Mouse (Mus musculus) kidney, embryonic 16.5 days (tissue): Measurements from ENCODE around the gene Olfr310. TPM values are rescaled to one million over a fixed set of nuclear protein-coding genes. Genes with fewer than 3 reads are reported as not detected.

Experiments used
- ATAC-seq: fragments of 200-750 bp; cut with Nextera tagmentation; 2 replicates; pipeline ENCODE4 v1.8.0; 2017; ENCODE audit warnings: moderate TSS enrichment; ENCODE audit not compliant: low FRiP score, low TSS enrichment
- H3K27ac ChIP-seq: fragments of 300-500 bp; sonication (generic); 2 replicates; pipeline ENCODE4 v1.5.1; 2014; ENCODE audit warnings: low read length
- H3K27me3 ChIP-seq: fragments of 300-500 bp; sonication (generic); 2 replicates; pipeline ENCODE4 v1.6.1; 2014; ENCODE audit warnings: low read length, control low read depth, mixed read lengths; ENCODE audit not compliant: insufficient read depth
- H3K36me3 ChIP-seq: fragments of 300-500 bp; sonication (generic); 2 replicates; pipeline ENCODE4 v1.6.1; 2014; ENCODE audit warnings: low read length, control low read depth, mixed read lengths; ENCODE audit not compliant: insufficient read depth
- H3K4me1 ChIP-seq: fragments of 300-500 bp; sonication (generic); 2 replicates; pipeline ENCODE4 v1.6.1; 2014; ENCODE audit warnings: low read length, control low read depth, mixed read lengths; ENCODE audit not compliant: insufficient read depth
- H3K4me2 ChIP-seq: fragments of 300-500 bp; sonication (generic); replicated peaks from 2 replicates; pipeline ENCODE4 v1.6.1; 2014; ENCODE audit warnings: low read depth, low read length
- H3K4me3 ChIP-seq: fragments of 300-500 bp; sonication (generic); 2 replicates; pipeline ENCODE4 v1.5.1; 2014; ENCODE audit warnings: mild to moderate bottlenecking, low read length
- H3K9ac ChIP-seq: fragments of 300-500 bp; sonication (generic); replicated peaks from 2 replicates; pipeline ENCODE4 v1.6.1; 2014; ENCODE audit warnings: low read length
- H3K9me3 ChIP-seq: fragments of 300-500 bp; sonication (generic); 2 replicates; pipeline ENCODE4 v1.6.1; 2016; ENCODE audit warnings: low read length, control low read depth
- WGBS: fragments of 180-500 bp; shearing (Covaris S2); extraction: QIAGEN DNeasy Blood & Tissue Kit; methylation state at CpG from one replicate; pipeline ENCODE4 v1.1.7; 2014; 5-methylcytosine and 5-hydroxymethylcytosine counted together
- microRNA-seq: library from miRNA; unstranded; fragments of <30 nt; microRNA quantifications from one replicate; pipeline ENCODE4, GENCODE M21; 2016
- polyA plus RNA-seq: library from polyadenylated mRNA; unstranded; fragments of >200 nt; fragmentation: Nextera tagmentation; extraction: Ambion mirVana; gene quantifications from 2 replicates; pipeline ENCODE4 v1.2.1, GENCODE M21; 2015

Olfr310 gene
- not detected in 2 replicates for polyA plus RNA-seq

GRCm38 (mm10) chr7:86277072-86277471 is at the start of gene Olfr310:
Gene Olfr310, minus strand, starts transcription at chr7:86277172.
- Histone ChIP-seq H3K36me3 (no peaks in the 10 kb centered on the region), H3K4me3 (no peak within 1 kb of the TSS), H3K27ac (no peak within 1 kb of the TSS), H3K4me2 (no peak within 1 kb of the TSS), H3K9ac (no peak within 1 kb of the TSS), H3K27me3 (no peaks in the 10 kb centered on the region), H3K9me3 (no peaks in the 10 kb centered on the region), H3K4me1 (no peaks in the 10 kb centered on the region)
- 78% methylated on average over 1 of the region's 1 CpGs for WGBS
- no peak for ATAC-seq

- no peak for ATAC-seq
- Histone ChIP-seq H3K27me3 (no peaks in the 10 kb centered on the region), H3K9me3 (no peaks in the 10 kb centered on the region), H3K4me3 (no peak within 1 kb of the TSS), H3K9ac (no peak within 1 kb of the TSS), H3K4me2 (no peak within 1 kb of the TSS), H3K27ac (no peak within 1 kb of the TSS), H3K36me3 (no peaks in the 10 kb centered on the region), H3K4me1 (no peaks in the 10 kb centered on the region)
These were observed 48.6 kb upstream of the Olfr310 start, which contains the start of gene Olfr308 for GRCm38 (mm10) chr7:86325530-86325929. Gene Olfr308, minus strand, starts transcription at chr7:86325630.

GRCm38 (mm10) chr7:86321323-86321722 is 44.4 kb upstream of the Olfr310 start:
- Histone ChIP-seq H3K9ac (no peak overlapping the region), H3K36me3 (no peaks in the 10 kb centered on the region), H3K4me1 (no peaks in the 10 kb centered on the region), H3K27me3 (no peaks in the 10 kb centered on the region), H3K4me3 (no peak overlapping the region), H3K27ac (no peak overlapping the region), H3K9me3 (no peaks in the 10 kb centered on the region), H3K4me2 (no peak overlapping the region)
- 93% methylated on average over 2 of the region's 2 CpGs for WGBS
- ATAC-seq = no peak

GRCm38 (mm10) chr7:86313608-86314007 is 36.6 kb upstream of the Olfr310 start, which contains the start of gene Olfr309:
Gene Olfr309, minus strand, starts transcription at chr7:86313708.
- Histone ChIP-seq H3K9me3 (no peaks in the 10 kb centered on the region), H3K27ac (no peak within 1 kb of the TSS), H3K4me1 (no peaks in the 10 kb centered on the region), H3K4me2 (no peak within 1 kb of the TSS), H3K27me3 (no peaks in the 10 kb centered on the region), H3K36me3 (no peaks in the 10 kb centered on the region), H3K9ac (no peak within 1 kb of the TSS), H3K4me3 (no peak within 1 kb of the TSS)
- WGBS = 67% methylated on average over 2 of the region's 2 CpGs
- no peak for ATAC-seq

GRCm38 (mm10) chr7:86246208-86246607 is 30.8 kb downstream of the Olfr310 start, which contains the start of gene Vmn2r76:
Gene Vmn2r76, minus strand, starts transcription at chr7:86246308.
- no peak within 1 kb of the TSS for H3K4me2 ChIP-seq
- no peaks in the 10 kb centered on the region for H3K4me1 ChIP-seq
- no peak within 1 kb of the TSS for H3K9ac ChIP-seq
- H3K27ac ChIP-seq = no peak within 1 kb of the TSS
- WGBS = 76% methylated on average over 1 of the region's 1 CpGs
- no peak for ATAC-seq
- no peak within 1 kb of the TSS for H3K4me3 ChIP-seq
- H3K27me3 ChIP-seq = no peaks in the 10 kb centered on the region
- no peaks in the 10 kb centered on the region for H3K36me3 ChIP-seq
- H3K9me3 ChIP-seq = no peaks in the 10 kb centered on the region

Small RNAs within 50 kb of the gene (microRNA-seq; reads per million reads assigned to microRNA genes)
- not detected for gene Gm23192

Other genes with a start within 250 kb of the Olfr310 start
- gene Vmn2r75, start 105.4 kb downstream of the Olfr310 start, polyA plus RNA-seq = not detected in 2 replicates
- gene Vmn2r76, start 30.9 kb downstream of the Olfr310 start, polyA plus RNA-seq = not detected in 2 replicates
- gene Olfr309, start 36.5 kb upstream of the Olfr310 start, polyA plus RNA-seq = not detected in 2 replicates
- gene Olfr308, start 48.5 kb upstream of the Olfr310 start, polyA plus RNA-seq = not detected in 2 replicates
- gene Olfr307, start 60.4 kb upstream of the Olfr310 start, polyA plus RNA-seq = not detected in 2 replicates
- gene Olfr305, start 89.8 kb upstream of the Olfr310 start, polyA plus RNA-seq = not detected in 2 replicates
- gene Olfr304, start 109.5 kb upstream of the Olfr310 start, polyA plus RNA-seq = not detected in 2 replicates
- not detected in 2 replicates for gene Olfr303, start 120.6 kb upstream of the Olfr310 start, polyA plus RNA-seq
- not detected in 2 replicates for gene Olfr301, start 126.7 kb upstream of the Olfr310 start, polyA plus RNA-seq
- not detected in 2 replicates for gene Olfr299, start 182.7 kb upstream of the Olfr310 start, polyA plus RNA-seq
- not detected in 2 replicates for gene Olfr298, start 215.3 kb upstream of the Olfr310 start, polyA plus RNA-seq
- not detected in 2 replicates for gene Olfr297, start 242.8 kb upstream of the Olfr310 start, polyA plus RNA-seq